Mouse (Mus musculus) MEL (cell line): ENCODE data around the gene Rdh7.

Source experiments
- CHD1 ChIP-seq: IDR thresholded peaks from 2 replicates; pipeline ENCODE4 v1.6.1; 2012; ENCODE audit warnings: low read depth, mild to moderate bottlenecking, inconsistent platforms, low read length, improper control_type of control experiment
- CTCF ChIP-seq, 3 experiments: IDR thresholded peaks in 2 of 3; conservative IDR thresholded peaks in 1 of 3; 2 replicates each; pipeline ENCODE4 v1.5.1; 2011 to 2012; ENCODE audit warnings: low read length in 3 of 3, low read depth in 2 of 3, mild to moderate bottlenecking in 2 of 3, improper control_type of control experiment in 1 of 3, inconsistent platforms in 1 of 3, mixed read lengths in 1 of 3, moderate library complexity in 1 of 3; ENCODE audit not compliant: control insufficient read depth in 1 of 3, insufficient read depth in 1 of 3, poor library complexity in 1 of 3, severe bottlenecking in 1 of 3
- ELF1 ChIP-seq: IDR thresholded peaks from 2 replicates; pipeline ENCODE4 v1.6.1; 2014; ENCODE audit warnings: low read depth, mild to moderate bottlenecking, inconsistent platforms, low read length, improper control_type of control experiment, moderate library complexity
- EP300 ChIP-seq, 2 experiments: IDR thresholded peaks; 2 replicates each; pipeline ENCODE4 v1.6.1; 2011; ENCODE audit warnings: improper control_type of control experiment in 2 of 2, low read length in 2 of 2, low read depth in 1 of 2, mild to moderate bottlenecking in 1 of 2
- GATA1 ChIP-seq: IDR thresholded peaks from 2 replicates; pipeline ENCODE4 v1.6.1; 2011; ENCODE audit warnings: low read depth, low read length, improper control_type of control experiment
- KAT2A ChIP-seq: conservative IDR thresholded peaks from 2 replicates; pipeline ENCODE4 v1.6.1; 2012; ENCODE audit warnings: low read depth, low read length, improper control_type of control experiment, inconsistent platforms
- MAFK ChIP-seq: IDR thresholded peaks from 2 replicates; pipeline ENCODE4 v1.6.1; 2011; ENCODE audit warnings: low read depth, mild to moderate bottlenecking, low read length, improper control_type of control experiment, borderline replicate concordance
- MAX ChIP-seq: IDR thresholded peaks from 2 replicates; pipeline ENCODE4 v1.6.1; 2011; ENCODE audit warnings: low read length, improper control_type of control experiment
- POLR2A ChIP-seq, 2 experiments: IDR thresholded peaks; 2 replicates each; pipeline ENCODE4 v1.6.1; 2011 to 2012; ENCODE audit warnings: low read length in 2 of 2, mild to moderate bottlenecking in 2 of 2, control low read depth in 1 of 2, improper control_type of control experiment in 1 of 2, low read depth in 1 of 2, moderate library complexity in 1 of 2; ENCODE audit not compliant: control insufficient read depth in 1 of 2, insufficient read depth in 1 of 2, poor library complexity in 1 of 2
- POLR2AphosphoS5 ChIP-seq: IDR thresholded peaks from 2 replicates; pipeline ENCODE4 v1.6.1; 2012; ENCODE audit warnings: low read depth, borderline replicate concordance, mild to moderate bottlenecking, inconsistent platforms, low read length, moderate library complexity, mixed read lengths
- TBP ChIP-seq: IDR thresholded peaks from 2 replicates; pipeline ENCODE4 v1.8.0; 2011; ENCODE audit warnings: low read depth, low read length, improper control_type of control experiment
- TCF12 ChIP-seq: IDR thresholded peaks from 2 replicates; pipeline ENCODE4 v1.6.1; 2014; ENCODE audit warnings: low read depth, mild to moderate bottlenecking, inconsistent platforms, low read length, improper control_type of control experiment, moderate library complexity
- UBTF ChIP-seq: IDR thresholded peaks from 2 replicates; pipeline ENCODE4 v1.6.1; 2012; ENCODE audit warnings: low read depth, mild to moderate bottlenecking, inconsistent platforms, low read length, improper control_type of control experiment, moderate library complexity, borderline replicate concordance; ENCODE audit not compliant: insufficient read depth
- ZMIZ1 ChIP-seq: IDR thresholded peaks from 2 replicates; pipeline ENCODE4 v1.6.1; 2012; ENCODE audit warnings: low read depth, mild to moderate bottlenecking, inconsistent platforms, low read length, improper control_type of control experiment, moderate library complexity

GRCm38 (mm10) chr10:127901751-127902150 lies 13.1 kb upstream of the Rdh7 start:
- TF ChIP-seq CHD1 = no peak
- no peak for TF ChIP-seq POLR2A (IDR thresholded peaks at IDR 0.05; ENCODE audit: control insufficient read depth in 1 of 2, insufficient read depth in 1 of 2, low read depth in 1 of 2, low read length in 2 of 2, poor library complexity in 1 of 2)
- no peak for TF ChIP-seq UBTF
- TF ChIP-seq ZMIZ1 = no peak
- TF ChIP-seq CTCF (IDR thresholded peaks at IDR 0.05 in 2 of 3, conservative IDR thresholded peaks at IDR 0.05 in 1 of 3; ENCODE audit: control insufficient read depth in 1 of 3, insufficient read depth in 1 of 3, low read depth in 2 of 3, low read length in 3 of 3, poor library complexity in 1 of 3, severe bottlenecking in 1 of 3) = no peak
- no peak for TF ChIP-seq GATA1
- TF ChIP-seq MAFK = no peak
- no peak for TF ChIP-seq EP300 (IDR thresholded peaks at IDR 0.05; ENCODE audit: low read depth in 1 of 2, low read length in 2 of 2)
- no peak for TF ChIP-seq ELF1
- TF ChIP-seq POLR2AphosphoS5 = no peak
- TF ChIP-seq KAT2A = no peak
- no peak for TF ChIP-seq TBP
- TF ChIP-seq MAX = no peak
- no peak for TF ChIP-seq TCF12
